Mouse (Mus musculus) urinary bladder, postnatal 14 days (tissue): ENCODE results near the gene Ell2.

Experiments
- DNase-seq: peaks from one replicate; pipeline ENCODE4 v3.0.0; 2021; ENCODE audit warnings: low spot score

Ell2 gene

GRCm38 (mm10) chr13:75766967-75767366 is 60.4 kb downstream of the Ell2 start:
- DNase-seq: no peak

- DNase-seq: no peak
These were observed 64.2 kb downstream of the Ell2 start for GRCm38 (mm10) chr13:75770744-75771143.

GRCm38 (mm10) chr13:75771404-75771803 is 64.8 kb downstream of the Ell2 start:
- no peak for DNase-seq

GRCm38 (mm10) chr13:75771984-75772730 is 65.6 kb downstream of the Ell2 start:
- no peak for DNase-seq

GRCm38 (mm10) chr13:75775961-75776360 is 69.4 kb downstream of the Ell2 start:
- DNase-seq: no peak

GRCm38 (mm10) chr13:75776692-75777091 is 70.1 kb downstream of the Ell2 start:
- no peak for DNase-seq

GRCm38 (mm10) chr13:75778156-75778555 is 71.6 kb downstream of the Ell2 start:
- no peak for DNase-seq

GRCm38 (mm10) chr13:75779169-75779568 is 72.6 kb downstream of the Ell2 start:
- no peak for DNase-seq

- DNase-seq: no peak
These were observed 73.5 kb downstream of the Ell2 start for GRCm38 (mm10) chr13:75780096-75780495.

- DNase-seq: no peak
These were observed 79.2 kb downstream of the Ell2 start for GRCm38 (mm10) chr13:75785726-75786125.

- no peak for DNase-seq
These were observed 79.7 kb downstream of the Ell2 start for GRCm38 (mm10) chr13:75786264-75786663.

- DNase-seq: no peak
These were observed 80.8 kb downstream of the Ell2 start for GRCm38 (mm10) chr13:75787364-75787763.

- no peak for DNase-seq
These were observed 81.6 kb downstream of the Ell2 start for GRCm38 (mm10) chr13:75788178-75788577.

- no peak for DNase-seq
These were observed 82.7 kb downstream of the Ell2 start for GRCm38 (mm10) chr13:75789061-75789834.

GRCm38 (mm10) chr13:75790550-75791205 is 84.1 kb downstream of the Ell2 start:
- DNase-seq: no peak

GRCm38 (mm10) chr13:75793863-75794629 is 87.5 kb downstream of the Ell2 start:
- DNase-seq: no peak

GRCm38 (mm10) chr13:75797369-75798141 is 91.0 kb downstream of the Ell2 start:
- DNase-seq: peak; percentile 90

GRCm38 (mm10) chr13:75798413-75799302 is 92.1 kb downstream of the Ell2 start:
- DNase-seq: peak; percentile 34

- DNase-seq: no peak
These were observed 92.9 kb downstream of the Ell2 start for GRCm38 (mm10) chr13:75799421-75799820.

GRCm38 (mm10) chr13:75807969-75808368 is 101.4 kb downstream of the Ell2 start:
- DNase-seq: no peak
